Mouse (Mus musculus): ENCODE data around the gene Muc20.

Muc20 gene

GRCm38 (mm10) chr16:32797426-32797689 lies at the start of gene Muc20:
TSS of gene Muc20 (minus strand) at chr16:32797435.
- in situ Hi-C loops (cut with MseI, MboI): no loop called here

DNA sequence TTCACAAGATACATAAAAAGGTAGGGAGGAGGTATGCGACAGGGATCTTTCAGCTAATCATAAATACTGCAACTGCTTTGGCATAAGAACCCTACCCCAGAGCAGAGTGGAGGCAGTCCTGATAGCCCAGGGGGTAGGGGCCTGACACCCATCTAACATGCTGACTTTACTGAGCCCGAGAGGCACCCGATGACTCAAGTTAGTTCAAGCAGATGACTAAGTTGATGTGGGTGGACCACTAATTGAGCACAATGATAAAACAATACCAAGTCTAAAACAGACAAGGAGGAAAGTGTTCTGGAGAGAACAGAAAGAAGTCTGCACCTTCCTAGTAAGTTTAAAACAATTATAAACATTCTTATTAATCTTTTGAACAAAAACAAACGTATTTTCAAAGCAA lies 34.3 kb upstream of the Muc20 start:
- in situ Hi-C loops (cut with MseI, MboI): no loop called here

DNA sequence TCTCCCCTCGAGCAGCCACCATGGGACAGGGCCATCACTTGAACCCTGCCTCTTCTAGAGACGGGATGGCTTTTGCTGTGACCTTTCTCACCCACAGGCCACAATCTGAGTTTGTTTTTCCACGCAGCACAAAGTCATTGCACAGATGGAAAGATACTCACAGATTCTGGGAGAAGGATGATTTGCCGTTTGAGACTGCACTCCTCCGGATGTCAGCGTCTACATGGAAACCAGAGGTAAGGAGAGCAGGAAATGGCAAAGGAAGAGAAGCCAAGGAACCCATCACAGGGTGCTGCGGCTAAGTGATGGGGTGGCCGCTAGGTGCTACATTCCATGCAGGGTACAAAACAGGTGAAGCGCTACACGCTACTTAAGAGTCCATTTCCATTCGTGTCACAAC lies 31.9 kb upstream of the Muc20 start:
- in situ Hi-C loops (cut with MseI, MboI): no loop called here

- in situ Hi-C loops (cut with MseI, MboI): no loop called here
Observed at GRCm38 (mm10) chr16:32826521-32826920, 29.3 kb upstream of the Muc20 start.

GRCm38 (mm10) chr16:32825380-32825779 lies 28.1 kb upstream of the Muc20 start:
- in situ Hi-C loops (cut with MseI, MboI): no loop called here

DNA sequence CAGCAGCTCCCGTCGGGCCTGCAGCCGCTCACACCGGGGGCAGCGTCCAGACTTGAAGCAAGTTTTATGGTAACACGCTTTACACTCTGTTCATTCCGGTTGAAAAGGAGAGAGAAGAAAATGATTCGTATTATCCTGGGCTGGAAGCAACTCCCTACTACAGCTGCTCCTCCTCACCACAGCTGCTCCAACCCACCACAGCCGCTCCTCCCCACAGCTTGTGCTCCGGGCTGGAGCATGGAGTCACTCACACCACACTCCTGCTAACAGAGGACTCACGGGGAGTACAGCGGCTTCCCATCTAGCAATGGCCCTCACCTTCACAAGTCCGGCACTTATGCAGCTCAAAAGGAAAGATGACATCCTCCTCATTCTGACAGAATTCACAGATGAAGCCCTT lies 26.8 kb upstream of the Muc20 start:
- in situ Hi-C loops (cut with MseI, MboI): no loop called here

- in situ Hi-C loops (cut with MseI, MboI): no loop called here
Observed at GRCm38 (mm10) chr16:32823487-32823886, 26.3 kb upstream of the Muc20 start.

DNA sequence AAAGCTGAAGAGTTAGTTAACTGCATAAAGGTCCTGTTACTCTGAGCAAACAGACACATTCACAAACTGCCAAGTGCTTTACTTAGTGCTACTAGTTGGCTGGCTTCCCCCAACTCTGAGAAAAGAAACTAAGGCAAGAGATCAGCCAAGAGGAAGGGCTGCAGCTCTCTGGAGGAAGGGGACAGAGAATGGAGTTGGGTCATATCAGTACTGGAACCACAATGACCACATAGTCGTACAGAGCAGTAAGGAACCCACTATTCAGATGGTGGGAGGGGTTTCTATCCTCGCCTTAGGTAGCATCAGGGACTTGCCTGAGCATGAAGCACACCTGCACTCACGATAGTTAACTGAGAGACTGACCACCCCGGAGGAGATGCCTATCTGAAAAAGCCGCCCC lies 25.6 kb upstream of the Muc20 start:
- in situ Hi-C loops (cut with MseI, MboI): no loop called here

GRCm38 (mm10) chr16:32822450-32822827 lies 25.2 kb upstream of the Muc20 start:
- in situ Hi-C loops (cut with MseI, MboI): no loop called here

DNA sequence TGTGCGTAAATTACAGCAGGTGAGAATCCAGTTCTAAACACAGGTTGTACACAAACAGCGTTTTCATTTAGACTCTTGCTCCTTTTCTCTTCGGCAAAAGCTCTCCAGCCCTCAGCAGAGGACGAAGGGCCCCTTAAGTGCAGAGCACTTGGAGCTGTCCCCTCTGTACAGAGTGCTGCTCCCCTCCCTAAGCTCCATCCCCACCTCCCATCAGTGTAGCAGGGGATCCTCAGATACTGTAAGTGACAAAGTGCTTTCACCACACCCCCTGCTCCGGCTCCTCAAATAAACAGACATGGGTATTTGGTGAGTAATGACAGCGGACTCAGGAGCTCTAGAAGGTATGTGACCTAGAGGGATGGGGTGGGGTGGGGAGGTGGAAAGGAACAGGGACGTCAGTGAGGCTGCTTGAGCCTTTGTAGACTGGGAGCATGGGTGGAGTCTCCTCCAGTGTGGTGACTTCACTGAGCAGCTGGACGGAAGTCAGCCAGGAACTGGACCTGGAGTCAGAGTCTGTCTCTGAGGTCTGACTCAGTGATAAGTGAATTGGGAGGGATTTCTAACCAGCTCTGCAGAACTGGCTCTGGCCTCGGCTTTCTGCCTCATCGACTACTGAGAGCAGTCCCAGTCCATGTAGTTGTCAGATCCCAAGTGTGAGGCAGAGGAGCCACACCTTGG lies 24.7 kb upstream of the Muc20 start:
- in situ Hi-C loops (cut with MseI, MboI): no loop called here

DNA sequence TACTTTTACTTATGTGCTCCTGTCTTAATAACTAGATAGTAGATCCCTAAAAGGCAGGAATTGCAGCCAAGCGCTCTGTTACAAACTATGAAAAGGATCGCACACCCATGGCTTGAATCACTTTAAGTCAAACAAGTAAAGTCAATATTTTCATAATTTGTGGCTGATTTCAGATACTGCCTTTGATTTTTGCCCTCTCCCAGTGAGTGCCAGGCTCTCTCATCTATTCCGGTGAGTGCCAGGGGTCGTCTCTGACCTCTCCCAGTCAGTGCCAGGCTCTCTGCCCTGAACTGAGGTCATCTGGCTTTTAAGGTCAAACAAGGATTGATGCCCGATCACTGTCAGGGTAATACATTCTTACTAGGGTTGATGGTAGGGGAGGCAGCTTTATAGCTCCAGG lies 21.2 kb upstream of the Muc20 start:
- in situ Hi-C loops (cut with MseI, MboI): no loop called here

DNA sequence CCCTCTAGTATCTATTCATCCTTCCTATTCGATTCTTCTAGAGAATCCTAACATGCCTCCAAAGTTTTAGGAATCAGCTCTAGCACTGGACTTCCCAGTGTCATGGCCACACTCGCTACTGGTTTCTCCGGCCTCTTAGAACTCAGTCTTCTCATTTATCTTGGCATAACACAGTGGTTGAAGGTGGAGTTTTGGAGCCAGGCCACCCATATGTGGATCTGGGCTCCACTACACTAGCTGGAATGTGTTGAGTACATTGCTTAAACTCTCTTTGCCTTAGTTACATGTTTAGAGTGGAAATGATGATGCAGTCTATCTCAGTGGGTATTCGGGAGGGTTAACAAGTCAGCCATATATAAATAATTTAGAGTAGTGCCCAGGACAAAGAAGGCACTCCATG lies 20.8 kb upstream of the Muc20 start:
- in situ Hi-C loops (cut with MseI, MboI): no loop called here

- in situ Hi-C loops (cut with MseI, MboI): no loop called here
Observed at GRCm38 (mm10) chr16:32815160-32815605, 17.9 kb upstream of the Muc20 start.

- in situ Hi-C loops (cut with MseI, MboI): loop anchor here (5.0 kb wide), 1 partner anchor 73 kb away; no protein-coding TSS in a partner anchor
Observed at GRCm38 (mm10) chr16:32814539-32814938, 17.3 kb upstream of the Muc20 start.

GRCm38 (mm10) chr16:32813771-32814170 lies 16.5 kb upstream of the Muc20 start:
- in situ Hi-C loops (cut with MseI, MboI): loop anchor here (5.0 kb wide), 1 partner anchor 74 kb away; no protein-coding TSS in a partner anchor

GRCm38 (mm10) chr16:32813362-32813761 lies 16.1 kb upstream of the Muc20 start:
- in situ Hi-C loops (cut with MseI, MboI): loop anchor here (5.0 kb wide), 1 partner anchor 74 kb away; no protein-coding TSS in a partner anchor

DNA sequence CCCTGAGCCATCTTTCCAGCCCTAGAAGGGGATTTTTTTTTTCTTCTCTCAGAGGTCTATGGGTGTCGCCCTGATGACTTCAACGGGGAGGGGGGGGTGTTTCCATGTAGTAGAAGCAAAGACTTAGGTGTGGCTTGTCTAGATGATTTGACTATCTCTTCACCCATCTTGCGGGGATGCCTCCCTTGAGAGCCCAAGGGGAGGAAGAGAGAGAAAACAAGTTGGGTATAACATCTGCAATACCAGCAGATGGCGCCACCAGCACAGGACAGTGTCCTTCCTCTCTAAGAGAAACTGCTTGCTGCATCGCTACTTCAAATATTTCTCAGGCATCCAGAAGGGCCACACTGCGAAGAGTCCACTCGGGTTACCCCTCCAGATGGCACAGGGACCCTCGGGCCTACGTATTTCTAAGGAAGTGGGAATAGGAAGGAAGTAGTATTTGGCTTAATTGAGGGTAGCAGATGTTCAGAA lies 15.7 kb upstream of the Muc20 start:
- in situ Hi-C loops (cut with MseI, MboI): loop anchor here (5.0 kb wide), 1 partner anchor 74 kb away; no protein-coding TSS in a partner anchor

GRCm38 (mm10) chr16:32810321-32810720 lies 13.1 kb upstream of the Muc20 start, which contains the start of gene Smbd1:
TSS of gene Smbd1 (minus strand) at chr16:32810477.
- in situ Hi-C loops (cut with MseI, MboI): loop anchor here (5.0 kb wide), 1 partner anchor 77 kb away; no protein-coding TSS in a partner anchor

DNA sequence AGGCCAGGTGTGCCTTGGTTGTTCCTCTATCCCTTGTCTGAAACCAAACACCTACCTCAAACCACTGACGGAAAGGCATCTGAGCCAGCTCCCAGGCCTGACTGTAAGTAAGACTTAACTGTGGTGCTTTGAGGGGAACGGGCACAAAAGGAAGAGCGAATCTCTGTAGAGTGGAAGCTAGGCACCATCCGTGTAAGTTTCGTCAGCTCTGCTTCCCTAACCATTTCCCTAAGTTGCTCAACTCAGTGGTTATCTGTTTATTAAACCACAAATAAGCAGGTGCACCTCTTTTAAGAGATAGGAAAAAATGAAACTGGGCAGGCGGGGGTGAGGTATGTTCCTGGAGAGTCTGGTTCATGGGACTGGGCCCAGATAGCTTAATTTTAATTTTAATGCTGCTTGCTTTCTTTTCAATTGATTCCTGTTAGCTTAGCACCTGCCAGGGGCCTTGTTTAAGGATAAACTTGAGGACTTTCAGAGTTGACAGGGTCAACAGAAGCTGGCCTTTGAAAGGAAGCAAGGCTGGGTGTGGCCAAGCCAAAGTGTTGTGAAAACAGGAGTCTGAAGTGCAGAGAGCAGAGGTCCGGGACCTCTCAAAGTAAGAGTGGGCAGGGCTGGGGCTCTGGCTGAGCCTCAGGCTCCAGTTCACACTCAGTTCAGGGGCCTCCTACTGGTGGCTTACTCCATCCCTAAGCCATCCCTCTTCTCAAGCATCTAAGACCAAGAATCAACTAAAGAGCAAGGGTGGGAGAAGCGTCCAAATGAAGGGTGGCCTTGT lies 10.4 kb upstream of the Muc20 start:
- in situ Hi-C loops (cut with MseI, MboI): no loop called here

DNA sequence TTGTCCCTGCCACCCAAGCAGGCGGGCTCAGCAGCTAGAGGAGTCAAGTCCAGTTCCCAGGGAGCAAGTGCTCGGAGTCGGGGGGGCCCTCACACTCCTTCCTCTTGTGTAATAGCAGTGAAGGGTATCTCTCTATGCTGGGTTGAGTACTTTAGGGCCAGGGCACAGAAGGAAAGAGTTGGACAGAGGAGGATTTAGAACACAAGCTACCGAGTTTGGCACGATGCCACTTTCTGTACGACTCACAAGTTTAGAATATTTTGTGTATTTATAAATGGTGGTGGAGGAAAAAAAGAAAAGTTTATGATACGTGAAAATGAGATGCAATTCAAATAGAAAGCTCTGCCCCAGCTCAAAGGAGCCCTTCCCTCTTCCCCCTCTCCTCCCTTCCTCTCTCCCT lies 7.9 kb upstream of the Muc20 start:
- in situ Hi-C loops (cut with MseI, MboI): no loop called here

DNA sequence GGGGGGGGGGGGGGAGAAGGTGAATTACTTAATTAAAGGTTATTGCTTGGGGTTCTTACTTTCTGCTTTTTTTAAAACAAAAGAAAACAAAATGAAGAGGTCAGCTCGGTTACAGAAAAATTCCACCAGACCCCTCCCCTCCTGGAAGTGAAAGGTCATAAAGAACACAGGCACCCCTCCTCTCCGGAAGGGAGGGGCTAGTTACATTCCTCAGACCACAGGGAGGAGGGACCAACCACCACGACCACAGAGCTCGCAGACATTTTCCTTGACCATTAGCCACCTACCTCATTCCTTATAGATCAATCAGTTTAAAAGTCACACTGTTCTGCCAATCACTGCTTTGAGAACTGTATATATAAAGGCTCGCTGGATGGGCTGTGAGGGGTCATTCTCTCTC lies 6.7 kb upstream of the Muc20 start:
- in situ Hi-C loops (cut with MseI, MboI): no loop called here

GRCm38 (mm10) chr16:32803252-32803853 lies 6.1 kb upstream of the Muc20 start:
- in situ Hi-C loops (cut with MseI, MboI): no loop called here

All from mouse trophoblast stem cell (cell line).